Mouse (Mus musculus) C2C12 (cell line): Measurements from ENCODE around the gene Aurkaip1.

ENCODE experiments used
- CEBPB ChIP-seq: IDR thresholded peaks from one replicate; pipeline ENCODE4 v1.6.1; 2011; ENCODE audit warnings: low read depth, mild to moderate bottlenecking, control low read depth, moderate library complexity
- CTCF ChIP-seq: IDR thresholded peaks from one replicate; pipeline ENCODE4 v1.5.1; 2011; ENCODE audit not compliant: control insufficient read depth, insufficient read depth, insufficient read length
- FOSL1 ChIP-seq: IDR thresholded peaks from one replicate; pipeline ENCODE4 v1.8.0; 2011; ENCODE audit warnings: mild to moderate bottlenecking, low read length; ENCODE audit not compliant: poor library complexity, insufficient read depth, severe bottlenecking
- MAX ChIP-seq: IDR thresholded peaks from one replicate; pipeline ENCODE4 v1.6.1; 2011; ENCODE audit warnings: mild to moderate bottlenecking, control low read depth
- MYOD1 ChIP-seq: IDR thresholded peaks from one replicate; pipeline ENCODE4 v1.6.1; 2011; ENCODE audit warnings: low read depth; ENCODE audit not compliant: control insufficient read depth, insufficient read length
- MYOG ChIP-seq: IDR thresholded peaks from one replicate; pipeline ENCODE4 v1.6.1; 2011; ENCODE audit not compliant: control insufficient read depth, insufficient read length; ENCODE audit errors: extremely low read depth
- USF1 ChIP-seq: IDR thresholded peaks from one replicate; pipeline ENCODE4 v1.6.1; 2011; ENCODE audit warnings: low read depth, mild to moderate bottlenecking, control low read depth, moderate library complexity

DNA sequence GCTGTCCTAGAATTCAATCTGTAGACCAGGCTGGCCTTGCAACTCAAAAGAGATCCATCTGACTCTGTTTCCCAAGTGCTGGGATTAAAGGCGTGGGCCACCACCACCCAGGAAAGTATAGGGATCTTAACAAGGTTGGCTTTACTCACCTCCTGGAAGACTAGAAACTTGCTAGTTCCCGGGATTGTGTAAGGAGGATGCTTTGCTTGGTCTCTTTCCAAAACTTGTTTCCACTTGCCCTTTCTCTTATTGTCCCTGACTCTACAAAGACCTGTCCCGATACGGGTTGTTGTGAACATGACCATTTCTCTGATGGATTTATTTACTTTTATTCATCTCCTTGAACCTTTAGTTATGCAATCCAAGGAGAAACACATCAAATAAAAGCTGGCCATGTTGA is 1.2 kb upstream of the Aurkaip1 start:
- TF ChIP-seq MAX (no peak), CTCF (no peak), USF1 (no peak), CEBPB (no peak), MYOG (no peak), MYOD1 (no peak), FOSL1 (no peak)
